Mouse (Mus musculus): Measurements from ENCODE around the gene Gins2. TPM values are rescaled to one million over a fixed set of nuclear protein-coding genes. Genes with fewer than 3 reads are reported as not detected.

The Gins2 gene
- polyA plus RNA-seq, 1 experiment from 2014 or later, result 192 TPM

Small RNAs within 50 kb of the gene (microRNA-seq; reads per million reads assigned to microRNA genes)
- gene Mir7687, result 0.90 reads per million

Other genes with a start within 250 kb of the Gins2 start
- gene 1190005I06Rik, start 58.3 kb upstream of the Gins2 start, polyA plus RNA-seq (2016; fragmentation: Nextera tagmentation; extraction: Ambion mirVana), result 3.9 TPM in 2 replicates
- 3.1 and 3.5 TPM in 2 replicates for gene Gm27021, start 78.8 kb upstream of the Gins2 start, polyA plus RNA-seq (2016; fragmentation: Nextera tagmentation; extraction: Ambion mirVana)
- 948 and 963 TPM in 2 replicates for gene Cox4i1, start 78.9 kb upstream of the Gins2 start, polyA plus RNA-seq (2016; fragmentation: Nextera tagmentation; extraction: Ambion mirVana)
- 347 and 384 TPM in 2 replicates for gene Emc8, start 79.3 kb upstream of the Gins2 start, polyA plus RNA-seq (2016; fragmentation: Nextera tagmentation; extraction: Ambion mirVana)
- gene Irf8, start 147.1 kb upstream of the Gins2 start, polyA plus RNA-seq (2016; fragmentation: Nextera tagmentation; extraction: Ambion mirVana), result 6.9 and 7.6 TPM in 2 replicates

All from midbrain, embryonic 10.5 days (tissue).